Mouse (Mus musculus) liver, embryonic 14.5 days (tissue): ENCODE measurements around the gene Fam83d. TPM values are rescaled to one million over a fixed set of nuclear protein-coding genes. Genes with fewer than 3 reads are reported as not detected.

Experiments used
- ATAC-seq: fragments of 200-750 bp; cut with Nextera tagmentation; 2 replicates; pipeline ENCODE4 v1.8.0; 2017; ENCODE audit warnings: moderate number of reproducible peaks, mild to moderate bottlenecking, moderate library complexity; ENCODE audit not compliant: insufficient read depth
- DNase-seq, 3 experiments: peaks; one replicate each; pipeline ENCODE4 v3.0.0-alpha.2; 2012 to 2013; ENCODE audit warnings: low read depth in 3 of 3, low spot score in 3 of 3
- H3K27ac ChIP-seq: fragments of 300-500 bp; sonication (generic); 2 replicates; pipeline ENCODE4 v1.5.1; 2014; ENCODE audit warnings: moderate library complexity, mild to moderate bottlenecking, control low read depth, inconsistent platforms
- H3K27me3 ChIP-seq: fragments of 300-500 bp; sonication (generic); 2 replicates; pipeline ENCODE4 v1.6.1; 2014; ENCODE audit warnings: mild to moderate bottlenecking, low read length, moderate library complexity; ENCODE audit not compliant: control insufficient read depth, insufficient read depth
- H3K36me3 ChIP-seq: fragments of 300-500 bp; sonication (generic); replicated peaks from 2 replicates; pipeline ENCODE4 v1.6.1; 2014; ENCODE audit warnings: low read depth; ENCODE audit not compliant: control insufficient read depth, insufficient read depth
- H3K4me1 ChIP-seq, 2 experiments: fragments of 200-500 bp in 1 of 2; fragments of 300-500 bp in 1 of 2; sonication (generic) in 1 of 2; replicated peaks; 2 replicates each; pipeline ENCODE4 v1.6.1; 2012 to 2014; ENCODE audit warnings: antibody characterized with exemption in 1 of 2, inconsistent platforms in 1 of 2, low read length in 1 of 2; ENCODE audit not compliant: control insufficient read depth in 2 of 2, insufficient read depth in 2 of 2
- H3K4me2 ChIP-seq: fragments of 300-500 bp; sonication (generic); 2 replicates; pipeline ENCODE4 v1.6.1; 2014; ENCODE audit warnings: low read depth, mild to moderate bottlenecking, control low read depth, moderate library complexity
- H3K4me3 ChIP-seq, 2 experiments: fragments of 200-500 bp in 1 of 2; fragments of 300-500 bp in 1 of 2; sonication (generic) in 1 of 2; 2 replicates each; pipeline ENCODE4 v1.5.1; 2012 to 2014; ENCODE audit warnings: low read depth in 2 of 2, low read length in 2 of 2, mild to moderate bottlenecking in 2 of 2, control low read depth in 1 of 2, inconsistent platforms in 1 of 2, moderate library complexity in 1 of 2; ENCODE audit not compliant: insufficient read depth in 1 of 2
- H3K9ac ChIP-seq: fragments of 300-500 bp; sonication (generic); replicated peaks from 2 replicates; pipeline ENCODE4 v1.6.1; 2014; ENCODE audit warnings: mild to moderate bottlenecking, control low read depth, moderate library complexity
- H3K9me3 ChIP-seq: fragments of 300-500 bp; sonication (generic); 2 replicates; pipeline ENCODE4 v1.6.1; 2016; ENCODE audit warnings: low read length, mixed read lengths; ENCODE audit not compliant: control insufficient read depth
- CTCF ChIP-seq: IDR thresholded peaks from 2 replicates; pipeline ENCODE4 v1.5.1; 2016; ENCODE audit warnings: antibody characterized with exemption, low read depth, control low read depth
- EP300 ChIP-seq: IDR thresholded peaks from 2 replicates; pipeline ENCODE4 v1.6.1; 2016; ENCODE audit warnings: antibody characterized with exemption, low read depth
- WGBS: fragments of 180-500 bp; shearing (Covaris S2); extraction: QIAGEN DNeasy Blood & Tissue Kit; methylation state at CpG from one replicate; pipeline ENCODE4 v1.1.7; 2014; ENCODE audit not compliant: insufficient replicate concordance; 5-methylcytosine and 5-hydroxymethylcytosine counted together
- polyA plus RNA-seq, 2 experiments: library from polyadenylated mRNA; depleted of rRNA in 1 of 2; stranded (reverse) in 1 of 2; unstranded in 1 of 2; fragments of >200 nt; fragmentation: Nextera tagmentation in 1 of 2; extraction: Ambion mirVana in 1 of 2; gene quantifications; 2 replicates each; pipeline versions ENCODE4 v1.2.1 to v1.2.3; 2012 to 2014

The Fam83d gene
- polyA plus RNA-seq, 2 experiments: 11.2 to 11.6 TPM

GRCm38 (mm10) chr2:158742431-158742830, 25.5 kb upstream of the Fam83d start:
- H3K4me1 ChIP-seq: no peaks in the 10 kb centered on the region
- no peak for ATAC-seq
- DNase-seq: no peak
- no peaks in the 10 kb centered on the region for H3K36me3 ChIP-seq
- WGBS: 65% methylated on average over 5 of the region's 5 CpGs
- H3K4me2 ChIP-seq: no peak overlapping the region
- H3K9ac ChIP-seq: no peak overlapping the region
- no peak overlapping the region for H3K27ac ChIP-seq
- no peaks in the 10 kb centered on the region for H3K9me3 ChIP-seq
- H3K27me3 ChIP-seq: no peaks in the 10 kb centered on the region
- TF ChIP-seq EP300 (no peak), CTCF (peak; percentile 40)
- no peak overlapping the region for H3K4me3 ChIP-seq

GRCm38 (mm10) chr2:158743518-158744141, 24.3 kb upstream of the Fam83d start:
- DNase-seq (no peak), ATAC-seq (no peak)
- H3K4me3 ChIP-seq: no peak overlapping the region
- H3K4me2 ChIP-seq: no peak overlapping the region
- 71% methylated on average over 11 of the region's 11 CpGs for WGBS
- no peak overlapping the region for H3K9ac ChIP-seq
- no peaks in the 10 kb centered on the region for H3K36me3 ChIP-seq
- H3K27me3 ChIP-seq: no peaks in the 10 kb centered on the region
- no peaks in the 10 kb centered on the region for H3K4me1 ChIP-seq
- no peak for TF ChIP-seq CTCF
- no peak for TF ChIP-seq EP300
- H3K27ac ChIP-seq: no peak overlapping the region
- no peaks in the 10 kb centered on the region for H3K9me3 ChIP-seq

GRCm38 (mm10) chr2:158745049-158745482, 22.8 kb upstream of the Fam83d start:
- Histone ChIP-seq H3K9me3 (no peaks in the 10 kb centered on the region), H3K4me1 (no peaks in the 10 kb centered on the region), H3K4me3 (no peak overlapping the region), H3K36me3 (no peaks in the 10 kb centered on the region), H3K4me2 (no peak overlapping the region), H3K9ac (no peak overlapping the region), H3K27me3 (no peaks in the 10 kb centered on the region), H3K27ac (no peak overlapping the region)
- DNase-seq: no peak
- 7% methylated on average over 2 of the region's 2 CpGs for WGBS
- TF ChIP-seq CTCF (peak; percentile 75), EP300 (no peak)
- 0 out of 2 replicates have a peak, but pooled peaks have one; percentile 11 for ATAC-seq

GRCm38 (mm10) chr2:158746164-158746563, 21.7 kb upstream of the Fam83d start:
- WGBS: 50% methylated on average over 11 of the region's 11 CpGs
- H3K4me3 ChIP-seq: no peak overlapping the region
- DNase-seq (no peak), ATAC-seq (no peak)
- no peaks in the 10 kb centered on the region for H3K4me1 ChIP-seq
- H3K27me3 ChIP-seq: no peaks in the 10 kb centered on the region
- TF ChIP-seq EP300 (no peak), CTCF (no peak)
- no peak overlapping the region for H3K4me2 ChIP-seq
- H3K36me3 ChIP-seq: no peaks in the 10 kb centered on the region
- no peak overlapping the region for H3K9ac ChIP-seq
- H3K9me3 ChIP-seq: no peaks in the 10 kb centered on the region
- H3K27ac ChIP-seq: no peak overlapping the region

GRCm38 (mm10) chr2:158749366-158749765, 18.5 kb upstream of the Fam83d start:
- 78% methylated on average over 9 of the region's 9 CpGs for WGBS
- no peak overlapping the region for H3K9ac ChIP-seq
- no peak overlapping the region for H3K4me3 ChIP-seq
- H3K4me2 ChIP-seq: no peak overlapping the region
- no peaks in the 10 kb centered on the region for H3K36me3 ChIP-seq
- no peaks in the 10 kb centered on the region for H3K4me1 ChIP-seq
- ATAC-seq (no peak), DNase-seq (no peak)
- H3K27ac ChIP-seq: no peak overlapping the region
- H3K9me3 ChIP-seq: no peaks in the 10 kb centered on the region
- TF ChIP-seq CTCF (no peak), EP300 (no peak)
- H3K27me3 ChIP-seq: no peaks in the 10 kb centered on the region
